Mouse (Mus musculus) heart, embryonic 11.5 days (tissue): ENCODE measurements around the gene Vps50. TPM values are rescaled to one million over a fixed set of nuclear protein-coding genes. Genes with fewer than 3 reads are reported as not detected.
"Not testable (repeated sequence)": the region's sequence is repeated elsewhere in the genome, so short reads cannot be mapped to it uniquely, and the experiment has no call there.

Experiments
- ATAC-seq: fragments of 200-750 bp; cut with Nextera tagmentation; replicated peaks from 2 replicates; pipeline ENCODE4 v1.8.0; 2017; ENCODE audit warnings: moderate library complexity; ENCODE audit not compliant: insufficient number of reproducible peaks, low FRiP score, low TSS enrichment
- H3K27ac ChIP-seq: fragments of 300-500 bp; sonication (generic); 2 replicates; pipeline ENCODE4 v1.5.1; 2014; ENCODE audit warnings: mild to moderate bottlenecking, low read depth, low read length
- H3K27me3 ChIP-seq: fragments of 300-500 bp; sonication (generic); 2 replicates; pipeline ENCODE4 v1.6.1; 2014; ENCODE audit warnings: mild to moderate bottlenecking, low read length, mixed read lengths; ENCODE audit not compliant: control insufficient read depth, insufficient read depth
- H3K36me3 ChIP-seq: fragments of 300-500 bp; sonication (generic); 2 replicates; pipeline ENCODE4 v1.6.1; 2014; ENCODE audit warnings: mild to moderate bottlenecking, low read length, moderate library complexity, mixed read lengths; ENCODE audit not compliant: control insufficient read depth, insufficient read depth
- H3K4me1 ChIP-seq: fragments of 300-500 bp; sonication (generic); 2 replicates; pipeline ENCODE4 v1.6.1; 2014; ENCODE audit warnings: low read length; ENCODE audit not compliant: control insufficient read depth, insufficient read depth
- H3K4me2 ChIP-seq: fragments of 300-500 bp; sonication (generic); 2 replicates; pipeline ENCODE4 v1.6.1; 2014; ENCODE audit warnings: mild to moderate bottlenecking, moderate library complexity
- H3K4me3 ChIP-seq: fragments of 300-500 bp; sonication (generic); 2 replicates; pipeline ENCODE4 v1.5.1; 2014; ENCODE audit warnings: low read depth, low read length
- H3K9ac ChIP-seq: fragments of 300-500 bp; sonication (generic); 2 replicates; pipeline ENCODE4 v1.6.1; 2014; ENCODE audit warnings: mild to moderate bottlenecking, low read depth, low read length, moderate library complexity
- H3K9me3 ChIP-seq: fragments of 300-500 bp; sonication (generic); replicated peaks from 2 replicates; pipeline ENCODE4 v1.6.1; 2016; ENCODE audit warnings: low read length; ENCODE audit not compliant: control insufficient read depth
- WGBS: fragments of 180-500 bp; shearing (Covaris S2); extraction: QIAGEN DNeasy Blood & Tissue Kit; methylation state at CpG from one replicate; pipeline ENCODE4 v1.1.7; 2014; ENCODE audit not compliant: insufficient replicate concordance; 5-methylcytosine and 5-hydroxymethylcytosine counted together
- polyA plus RNA-seq: library from polyadenylated mRNA; unstranded; fragments of >200 nt; fragmentation: Nextera tagmentation; extraction: Ambion mirVana; gene quantifications from 2 replicates; pipeline ENCODE4 v1.2.1, GENCODE M21; 2014

The Vps50 gene
- polyA plus RNA-seq, 1 experiment from 2014 or later = 21.2 TPM

DNA sequence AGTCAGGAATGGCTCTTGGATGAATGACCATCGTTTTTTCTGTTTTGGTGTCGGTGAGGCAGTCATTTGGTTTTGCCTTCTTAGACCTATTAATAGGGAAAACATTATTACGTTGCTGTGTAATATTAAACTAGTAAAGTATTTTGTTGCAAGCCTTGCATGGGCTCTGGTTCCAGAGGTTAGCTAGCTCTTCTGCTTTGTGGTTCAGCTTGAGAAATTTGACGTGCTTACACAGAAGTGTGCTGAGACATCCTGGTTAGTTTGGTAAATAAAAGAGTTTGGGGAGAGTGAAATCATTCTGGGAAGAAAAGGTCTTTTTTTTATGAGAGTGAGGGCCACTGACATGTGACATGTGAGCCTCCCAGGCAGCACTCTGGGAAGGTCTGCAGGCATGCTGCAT lies 45.7 kb downstream of the Vps50 start:
- Histone ChIP-seq H3K4me3 (no peak overlapping the region), H3K9me3 (no peaks in the 10 kb centered on the region), H3K36me3 (no peaks in the 10 kb centered on the region), H3K4me1 (no peaks in the 10 kb centered on the region), H3K9ac (no peak overlapping the region), H3K4me2 (no peak overlapping the region), H3K27me3 (no peaks in the 10 kb centered on the region), H3K27ac (no peak overlapping the region)
- no peak for ATAC-seq
- WGBS = 86% methylated on average over 4 of the region's 4 CpGs

DNA sequence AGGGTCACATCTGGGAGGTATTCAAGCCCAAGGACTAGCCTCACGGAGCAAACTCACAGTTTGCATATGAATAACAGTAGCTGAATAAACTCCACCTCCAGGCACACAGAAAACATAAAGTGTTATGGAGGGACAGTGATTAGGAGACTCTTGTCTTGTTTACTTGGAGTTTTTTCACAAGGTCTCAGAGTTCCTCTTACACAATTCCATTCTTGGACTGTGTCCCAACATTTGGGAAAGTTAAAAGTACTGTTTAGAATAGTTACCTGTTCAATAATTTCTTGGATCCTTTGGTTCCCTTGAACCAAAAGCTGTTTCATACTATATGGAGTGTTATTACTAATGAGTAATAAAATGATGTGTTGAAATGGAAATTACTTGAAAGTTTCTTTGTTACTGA lies 46.8 kb downstream of the Vps50 start:
- H3K36me3 ChIP-seq = no peaks in the 10 kb centered on the region
- H3K27me3 ChIP-seq = no peaks in the 10 kb centered on the region
- ATAC-seq = no peak
- no peak overlapping the region for H3K9ac ChIP-seq
- no peaks in the 10 kb centered on the region for H3K9me3 ChIP-seq
- no peak overlapping the region for H3K27ac ChIP-seq
- H3K4me2 ChIP-seq = no peak overlapping the region
- H3K4me3 ChIP-seq = no peak overlapping the region
- 65% methylated on average over 1 of the region's 1 CpGs for WGBS
- no peaks in the 10 kb centered on the region for H3K4me1 ChIP-seq

DNA sequence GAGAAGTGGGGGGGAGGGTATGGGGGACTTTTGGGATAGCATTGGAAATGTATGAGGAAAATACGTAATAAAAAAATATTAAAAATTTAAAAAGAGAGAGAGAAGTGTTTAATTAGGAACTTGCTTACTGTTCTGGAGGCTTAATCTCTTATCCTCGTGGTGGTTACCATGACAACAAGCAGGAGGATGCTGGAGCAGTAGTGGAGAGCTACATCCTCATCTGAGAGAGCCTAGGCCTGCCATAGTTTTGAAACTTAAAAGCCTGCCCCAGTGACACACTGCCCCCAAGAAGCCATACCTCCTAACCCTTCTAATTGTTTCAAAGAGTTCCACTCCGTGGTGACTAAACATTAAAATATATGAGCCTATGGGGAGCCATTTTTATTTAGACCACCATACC lies 50.8 kb downstream of the Vps50 start:
- no peak overlapping the region for H3K4me3 ChIP-seq
- no peak overlapping the region for H3K27ac ChIP-seq
- H3K9me3 ChIP-seq = no peaks in the 10 kb centered on the region
- no peak for ATAC-seq
- no peaks in the 10 kb centered on the region for H3K4me1 ChIP-seq
- no peak overlapping the region for H3K9ac ChIP-seq
- 68% methylated on average over 3 of the region's 3 CpGs for WGBS
- H3K27me3 ChIP-seq = no peaks in the 10 kb centered on the region
- no peak overlapping the region for H3K4me2 ChIP-seq
- H3K36me3 ChIP-seq = no peaks in the 10 kb centered on the region

DNA sequence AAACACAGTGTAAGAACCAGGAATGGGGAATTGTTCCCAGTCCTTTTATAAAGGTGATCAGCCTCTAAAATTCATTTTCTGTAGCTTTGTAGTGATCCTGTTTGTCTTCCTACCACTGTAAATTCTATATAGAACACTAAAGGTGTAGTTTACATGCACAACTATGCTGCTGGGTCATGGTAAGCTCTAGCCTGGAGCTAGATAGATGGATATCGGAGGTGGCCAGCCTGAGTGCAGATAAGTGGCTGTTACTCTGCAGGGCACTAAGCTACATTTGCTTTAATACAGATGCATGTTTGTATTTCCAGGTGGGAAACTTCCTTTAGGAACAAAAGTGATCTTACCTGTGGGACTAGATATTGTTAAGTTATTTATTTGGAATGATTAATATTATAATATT lies 51.8 kb downstream of the Vps50 start:
- ATAC-seq = no peak
- no peak overlapping the region for H3K9ac ChIP-seq

DNA sequence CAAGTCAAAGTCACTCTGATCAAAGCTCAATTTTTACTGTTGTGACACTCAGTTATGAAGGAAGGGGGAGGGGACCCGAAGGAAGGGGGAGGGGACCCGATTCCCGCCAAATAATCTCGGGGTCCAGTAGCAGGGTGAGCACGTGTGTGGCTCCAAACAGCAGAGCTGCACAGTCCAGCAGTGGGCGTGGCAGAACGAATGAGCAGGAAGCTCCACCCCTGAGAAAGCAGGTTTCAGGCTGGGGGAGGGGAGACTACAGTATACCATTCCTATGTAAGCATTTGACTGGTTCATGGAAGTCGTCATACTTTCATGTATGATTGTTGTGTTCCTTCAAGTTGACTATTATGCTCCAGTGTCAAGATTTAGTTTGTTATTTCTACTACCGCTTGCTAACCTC lies 54.5 kb downstream of the Vps50 start:
- H3K4me1 ChIP-seq, H3K27ac ChIP-seq, H3K4me2 ChIP-seq, H3K9me3 ChIP-seq, H3K4me3 ChIP-seq, H3K9ac ChIP-seq, ATAC-seq, H3K36me3 ChIP-seq, H3K27me3 ChIP-seq: not testable (repeated sequence)
- 72% methylated on average over 9 of the region's 9 CpGs for WGBS

More for the DNA sequence above, 51.8 kb downstream of the Vps50 start:
- Histone ChIP-seq H3K4me2 (no peak overlapping the region), H3K4me1 (no peaks in the 10 kb centered on the region), H3K9me3 (no peaks in the 10 kb centered on the region), H3K4me3 (no peak overlapping the region), H3K27ac (no peak overlapping the region), H3K36me3 (no peaks in the 10 kb centered on the region), H3K27me3 (no peaks in the 10 kb centered on the region)
- 82% methylated on average over 1 of the region's 1 CpGs for WGBS

DNA sequence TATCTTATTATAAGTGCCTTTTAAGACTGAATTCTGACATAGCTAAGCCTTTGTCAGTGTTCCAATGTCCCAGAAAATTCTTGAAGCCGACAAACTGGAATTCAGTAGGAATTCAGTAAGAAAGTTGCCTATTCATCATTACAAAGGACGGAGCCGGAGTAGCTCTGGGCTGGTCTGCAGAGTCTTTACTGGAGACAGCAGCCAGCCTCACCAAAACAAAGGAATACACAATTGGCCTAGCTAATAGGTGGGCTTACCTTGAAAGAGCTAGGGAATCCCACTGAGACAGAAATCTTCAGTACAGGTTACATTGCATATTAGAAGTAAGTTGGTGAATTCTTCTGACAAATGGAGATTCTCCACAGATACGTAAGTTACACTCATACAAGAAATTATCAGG lies 59.0 kb downstream of the Vps50 start:
- H3K9me3 ChIP-seq = no peaks in the 10 kb centered on the region
- H3K27ac ChIP-seq = no peak overlapping the region
- H3K4me2 ChIP-seq = no peak overlapping the region
- 90% methylated on average over 4 of the region's 4 CpGs for WGBS
- ATAC-seq = no peak
- H3K4me3 ChIP-seq = no peak overlapping the region
- H3K36me3 ChIP-seq = no peaks in the 10 kb centered on the region
- H3K4me1 ChIP-seq = no peaks in the 10 kb centered on the region
- H3K27me3 ChIP-seq = no peaks in the 10 kb centered on the region
- H3K9ac ChIP-seq = no peak overlapping the region

DNA sequence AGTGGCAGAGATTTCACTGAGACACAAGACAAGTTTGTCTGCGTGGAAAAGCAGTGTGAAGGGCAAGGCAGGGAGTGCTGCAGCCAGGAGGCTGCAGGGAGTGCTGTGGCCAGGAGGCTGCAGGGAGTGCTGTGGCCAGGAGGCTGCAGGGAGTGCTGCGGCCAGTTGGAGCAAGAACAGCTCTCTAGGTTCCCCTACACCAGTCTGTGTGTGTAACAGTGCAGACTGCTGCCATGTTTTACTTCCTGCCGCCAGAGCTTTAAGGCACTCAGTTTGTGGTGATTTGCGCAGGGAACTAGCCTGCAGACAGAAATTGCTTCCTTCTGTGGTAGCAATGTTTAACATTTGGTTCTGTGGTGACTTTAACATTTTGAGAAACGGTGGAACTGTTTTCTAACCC lies 61.8 kb downstream of the Vps50 start:
- Histone ChIP-seq H3K9ac (no peak overlapping the region), H3K36me3 (no peaks in the 10 kb centered on the region), H3K4me2 (no peak overlapping the region), H3K27me3 (no peaks in the 10 kb centered on the region), H3K4me1 (no peaks in the 10 kb centered on the region), H3K27ac (no peak overlapping the region), H3K4me3 (no peak overlapping the region), H3K9me3 (no peaks in the 10 kb centered on the region)
- WGBS = 54% methylated on average over 5 of the region's 5 CpGs
- ATAC-seq = no peak

DNA sequence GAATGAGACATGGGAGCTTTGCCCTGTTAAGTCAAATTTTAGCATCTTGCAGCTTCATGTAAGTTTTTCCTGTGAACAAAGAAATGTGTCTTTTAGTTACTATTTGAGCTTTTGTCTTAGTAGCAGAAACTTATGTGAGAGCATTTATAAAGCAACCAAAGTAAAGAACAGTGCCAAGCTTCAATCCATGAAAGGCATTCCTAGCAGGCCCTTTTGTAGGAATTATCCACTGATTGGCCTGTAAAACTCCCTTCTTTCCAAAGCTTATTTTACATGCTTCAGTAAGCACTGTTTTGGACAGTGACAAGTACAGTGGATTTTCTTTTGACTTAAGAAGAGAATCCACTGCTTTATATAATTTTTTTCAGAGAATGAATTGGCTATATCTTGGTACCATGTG lies 64.1 kb downstream of the Vps50 start:
- no peak overlapping the region for H3K9ac ChIP-seq
- no peak overlapping the region for H3K27ac ChIP-seq
- no peaks in the 10 kb centered on the region for H3K4me1 ChIP-seq
- ATAC-seq = no peak
- H3K27me3 ChIP-seq = no peaks in the 10 kb centered on the region
- H3K4me3 ChIP-seq = no peak overlapping the region
- H3K9me3 ChIP-seq = no peaks in the 10 kb centered on the region
- H3K4me2 ChIP-seq = no peak overlapping the region
- H3K36me3 ChIP-seq = no peaks in the 10 kb centered on the region

DNA sequence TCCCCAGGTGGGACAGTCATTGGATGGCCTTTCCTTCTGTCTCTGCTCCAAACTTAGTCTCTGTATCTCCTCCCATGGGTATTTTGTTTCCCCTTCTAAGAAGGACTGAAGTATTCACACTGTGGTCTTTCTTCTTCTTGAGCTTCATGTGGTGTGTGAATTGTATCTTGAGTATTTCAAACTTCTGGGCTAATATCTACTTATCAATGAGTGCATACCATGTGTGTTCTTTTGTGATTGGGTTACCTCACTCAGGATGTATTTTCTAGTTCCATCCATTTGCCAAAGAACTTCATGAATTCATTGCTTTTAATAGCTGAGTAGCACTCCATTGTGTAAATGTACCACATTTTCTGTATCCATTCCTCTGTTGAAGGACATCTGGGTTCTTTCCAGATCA lies 65.9 kb downstream of the Vps50 start:
- H3K4me1 ChIP-seq, ATAC-seq, H3K9ac ChIP-seq, H3K36me3 ChIP-seq, H3K4me2 ChIP-seq, H3K27me3 ChIP-seq, H3K27ac ChIP-seq, H3K9me3 ChIP-seq, H3K4me3 ChIP-seq: not testable (repeated sequence)
